Mouse (Mus musculus) bone marrow macrophage, adult 2 months (primary cell): ENCODE measurements around the gene 4931429L15Rik. TPM values are rescaled to one million over a fixed set of nuclear protein-coding genes. Genes with fewer than 3 reads are reported as not detected.

Source experiments
- H3K27ac ChIP-seq: 2 replicates; pipeline ENCODE4 v1.5.1; 2012; ENCODE audit warnings: low read depth, low read length; ENCODE audit not compliant: insufficient read depth
- H3K4me1 ChIP-seq: 2 replicates; pipeline ENCODE4 v1.6.1; 2012; ENCODE audit warnings: low read length; ENCODE audit not compliant: control insufficient read depth, insufficient read depth
- H3K4me3 ChIP-seq: 2 replicates; pipeline ENCODE4 v1.5.1; 2012; ENCODE audit warnings: mild to moderate bottlenecking, low read length, moderate library complexity; ENCODE audit not compliant: insufficient read depth
- CTCF ChIP-seq: IDR thresholded peaks from 2 replicates; pipeline ENCODE4 v1.5.1; 2012; ENCODE audit warnings: low read depth, mild to moderate bottlenecking, low read length, moderate library complexity
- POLR2A ChIP-seq: IDR thresholded peaks from 2 replicates; pipeline ENCODE4 v1.6.1; 2012; ENCODE audit warnings: mild to moderate bottlenecking, low read depth, low read length, borderline replicate concordance
- polyA plus RNA-seq: library from polyadenylated mRNA; stranded (reverse); fragments of >200 nt; gene quantifications from 2 replicates; pipeline ENCODE4 v1.2.4, GENCODE M21; 2012; ENCODE audit not compliant: missing spikeins, insufficient read depth, insufficient read length

Gene 4931429L15Rik
- polyA plus RNA-seq, 1 experiment: not detected

- Histone ChIP-seq H3K27ac (no peak overlapping the region), H3K4me1 (no peaks in the 10 kb centered on the region), H3K4me3 (no peak overlapping the region)
- TF ChIP-seq CTCF (peak; percentile 54; the same call in 1 of the 2 replicates), POLR2A (no peak)
These were observed 5.3 kb downstream of the 4931429L15Rik start for GRCm38 (mm10) chr9:46314507-46314906.

- no peaks in the 10 kb centered on the region for H3K4me1 ChIP-seq
- H3K27ac ChIP-seq: no peak overlapping the region
- TF ChIP-seq CTCF (no peak), POLR2A (no peak)
- no peak overlapping the region for H3K4me3 ChIP-seq
These were observed 10.7 kb downstream of the 4931429L15Rik start for GRCm38 (mm10) chr9:46309121-46309520.

GRCm38 (mm10) chr9:46302142-46302541 lies 17.6 kb downstream of the 4931429L15Rik start:
- H3K4me1 ChIP-seq: no peaks in the 10 kb centered on the region
- TF ChIP-seq CTCF (no peak), POLR2A (no peak)
- H3K27ac ChIP-seq: no peak overlapping the region
- H3K4me3 ChIP-seq: no peak overlapping the region

DNA sequence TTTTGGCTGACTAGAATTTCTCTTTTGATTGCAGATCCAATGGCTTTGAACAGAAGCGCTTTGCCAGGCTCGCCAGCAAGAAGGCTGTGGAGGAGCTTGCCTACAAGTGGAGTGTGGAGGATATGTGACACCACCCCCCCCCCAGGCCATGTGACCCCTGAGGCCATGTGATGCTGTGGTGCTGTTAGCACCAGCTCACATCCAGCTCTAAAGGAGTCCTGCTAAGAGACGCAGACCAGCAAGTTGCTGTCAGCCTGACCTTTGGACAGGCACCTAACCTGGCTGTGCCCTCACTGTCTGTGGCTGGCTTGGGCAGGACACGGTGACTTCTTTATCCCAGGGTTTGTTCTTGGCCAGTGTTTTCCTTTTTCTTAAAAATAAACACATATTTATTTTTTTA lies 21.4 kb downstream of the 4931429L15Rik start:
- H3K4me3 ChIP-seq: no peak overlapping the region
- TF ChIP-seq POLR2A: no peak
- no peak for TF ChIP-seq CTCF
- H3K27ac ChIP-seq: no peak overlapping the region
- no peaks in the 10 kb centered on the region for H3K4me1 ChIP-seq

- Histone ChIP-seq H3K4me1 (peaks cover 11% of the 10 kb centered on the region), H3K27ac (peak within 1 kb of the TSS; percentile 50), H3K4me3 (peak within 1 kb of the TSS; percentile 85)
- TF ChIP-seq POLR2A (peak; percentile 41), CTCF (peak; percentile 14; the same call in 1 of the 2 replicates)
These were observed 37.0 kb downstream of the 4931429L15Rik start, which contains the start of gene Bud13 for GRCm38 (mm10) chr9:46282631-46283436. TSS of gene Bud13 (plus strand) at chr9:46283008.

GRCm38 (mm10) chr9:46274494-46274893 lies 45.3 kb downstream of the 4931429L15Rik start:
- no peak for TF ChIP-seq POLR2A
- TF ChIP-seq CTCF: no peak
- H3K27ac ChIP-seq: no peak overlapping the region
- peaks cover 9% of the 10 kb centered on the region for H3K4me1 ChIP-seq
- H3K4me3 ChIP-seq: peak overlapping the region; percentile 86

DNA sequence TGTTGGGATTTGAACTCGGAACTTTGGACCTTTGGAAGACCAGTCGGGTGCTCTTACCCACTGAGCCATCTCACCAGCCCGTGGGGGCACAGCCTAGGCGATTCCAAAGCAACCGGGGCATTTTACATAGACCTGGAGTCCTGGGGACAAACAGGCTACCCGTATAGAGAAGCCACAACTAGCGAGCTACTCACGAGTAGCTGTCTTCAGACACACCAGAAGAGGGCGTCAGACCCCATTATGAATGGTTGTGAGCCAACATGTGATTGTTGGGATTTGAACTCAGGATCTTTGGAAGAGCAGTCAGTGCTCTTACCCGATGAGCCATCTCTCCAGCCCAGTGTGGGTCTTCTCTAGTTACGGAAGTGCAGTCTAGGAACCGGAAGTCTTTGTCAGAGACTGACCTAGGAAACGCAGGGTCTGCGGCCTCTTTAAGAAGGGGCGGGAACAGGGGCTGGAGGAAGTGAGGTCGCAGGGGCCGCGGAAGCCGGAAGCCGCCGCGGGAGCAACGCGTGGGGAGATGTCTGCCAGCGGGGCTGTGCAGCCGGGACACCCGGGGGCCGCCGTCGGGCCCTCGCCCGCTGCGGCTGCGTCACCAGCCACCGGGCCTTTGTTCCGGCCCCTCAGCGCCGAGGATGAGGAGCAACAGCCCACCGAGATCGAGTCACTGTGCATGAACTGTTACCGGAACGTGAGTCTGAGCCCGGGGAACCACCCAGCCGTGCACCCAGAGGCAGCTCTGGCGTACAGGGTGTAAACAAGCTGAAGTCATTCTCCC lies 46.9 kb downstream of the 4931429L15Rik start, which contains the start of gene Zpr1:
Zpr1 (plus strand) TSS at position 388 of the 778 bp plus-strand sequence.
- H3K27ac ChIP-seq: peak within 1 kb of the TSS; percentile 43
- peak within 1 kb of the TSS; percentile 86 for H3K4me3 ChIP-seq
- H3K4me1 ChIP-seq: peaks cover 9% of the 10 kb centered on the region
- TF ChIP-seq CTCF: no peak; the same call in 1 of the 2 replicates
- TF ChIP-seq POLR2A: peak; percentile 92

- Histone ChIP-seq H3K4me1 (peaks cover 9% of the 10 kb centered on the region), H3K27ac (no peak overlapping the region), H3K4me3 (no peak overlapping the region)
- TF ChIP-seq CTCF (no peak), POLR2A (no peak)
These were observed 47.7 kb downstream of the 4931429L15Rik start for GRCm38 (mm10) chr9:46272070-46272469.

- Histone ChIP-seq H3K27ac (no peak overlapping the region), H3K4me3 (no peak overlapping the region), H3K4me1 (peaks cover 9% of the 10 kb centered on the region)
- TF ChIP-seq CTCF (no peak), POLR2A (no peak)
These were observed 49.0 kb downstream of the 4931429L15Rik start for GRCm38 (mm10) chr9:46270782-46271181.

DNA sequence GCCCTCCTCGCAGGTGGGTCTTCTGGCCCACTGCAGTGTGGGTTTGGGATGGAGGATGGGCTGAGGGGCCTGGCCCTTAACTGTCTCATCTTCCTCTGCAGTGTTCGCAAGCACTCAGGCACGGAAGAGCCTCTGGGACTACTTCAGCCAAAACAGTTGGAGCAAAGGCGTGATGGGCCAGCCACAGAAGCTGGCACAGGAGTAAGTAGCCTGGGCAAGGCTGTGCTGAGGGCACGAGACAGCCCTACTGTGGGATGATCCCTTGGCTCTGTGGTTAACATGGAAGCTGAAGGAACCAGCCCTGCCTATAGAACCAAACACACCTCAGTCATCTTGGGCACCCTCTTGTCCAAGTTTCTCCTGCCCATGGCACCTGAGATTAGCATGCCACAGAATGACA lies 50.7 kb downstream of the 4931429L15Rik start:
- no peak overlapping the region for H3K27ac ChIP-seq
- TF ChIP-seq CTCF (no peak), POLR2A (no peak)
- H3K4me3 ChIP-seq: no peak overlapping the region
- peaks cover 6% of the 10 kb centered on the region for H3K4me1 ChIP-seq
